Mouse (Mus musculus) stomach, postnatal 0 days (tissue): ENCODE measurements around the gene Ergic1. TPM values are rescaled to one million over a fixed set of nuclear protein-coding genes. Genes with fewer than 3 reads are reported as not detected.

ENCODE experiments used
- ATAC-seq: fragments of 200-750 bp; cut with Nextera tagmentation; 2 replicates; pipeline ENCODE4 v1.8.0; 2017; ENCODE audit not compliant: low FRiP score, low TSS enrichment
- DNase-seq: peaks from one replicate; pipeline ENCODE4 v3.0.0-alpha.2; 2016; ENCODE audit warnings: low spot score
- H3K27ac ChIP-seq: fragments of 300-500 bp; sonication (generic); replicated peaks from 2 replicates; pipeline ENCODE4 v1.5.1; 2014; ENCODE audit warnings: mild to moderate bottlenecking, control low read depth
- H3K27me3 ChIP-seq: fragments of 300-500 bp; sonication (generic); 2 replicates; pipeline ENCODE4 v1.6.1; 2014; ENCODE audit warnings: low read length; ENCODE audit not compliant: control insufficient read depth, insufficient read depth
- H3K36me3 ChIP-seq: fragments of 300-500 bp; sonication (generic); 2 replicates; pipeline ENCODE4 v1.6.1; 2014; ENCODE audit warnings: low read length, mixed read lengths; ENCODE audit not compliant: control insufficient read depth, insufficient read depth
- H3K4me1 ChIP-seq: fragments of 300-500 bp; sonication (generic); replicated peaks from 2 replicates; pipeline ENCODE4 v1.6.1; 2014; ENCODE audit warnings: antibody characterized with exemption; ENCODE audit not compliant: control insufficient read depth, insufficient read depth
- H3K4me2 ChIP-seq: fragments of 300-500 bp; sonication (generic); replicated peaks from 2 replicates; pipeline ENCODE4 v1.6.1; 2014; ENCODE audit warnings: low read depth, mild to moderate bottlenecking, control low read depth, moderate library complexity
- H3K4me3 ChIP-seq: fragments of 300-500 bp; sonication (generic); 2 replicates; pipeline ENCODE4 v1.5.1; 2014; ENCODE audit warnings: low read depth, low read length, control low read depth
- H3K9ac ChIP-seq: fragments of 300-500 bp; sonication (generic); 2 replicates; pipeline ENCODE4 v1.6.1; 2014; ENCODE audit warnings: mild to moderate bottlenecking, low read length, control low read depth, mixed read lengths
- H3K9me3 ChIP-seq: fragments of 300-500 bp; sonication (generic); 2 replicates; pipeline ENCODE4 v1.6.1; 2016; ENCODE audit warnings: low read length; ENCODE audit not compliant: control insufficient read depth
- CTCF ChIP-seq: IDR thresholded peaks from 2 replicates; pipeline ENCODE4 v1.5.1; 2016; ENCODE audit warnings: antibody characterized with exemption, low read depth, mild to moderate bottlenecking, moderate library complexity
- EP300 ChIP-seq: optimal IDR thresholded peaks from 2 replicates; pipeline ENCODE3; 2016; ENCODE audit warnings: antibody characterized with exemption
- WGBS: fragments of 180-500 bp; shearing (Covaris S2); extraction: QIAGEN DNeasy Blood & Tissue Kit; methylation state at CpG from one replicate; pipeline ENCODE4 v1.1.7; 2014; 5-methylcytosine and 5-hydroxymethylcytosine counted together
- microRNA-seq: library from miRNA; unstranded; fragments of <30 nt; microRNA quantifications from one replicate; pipeline ENCODE4, GENCODE M21; 2016
- polyA plus RNA-seq: library from polyadenylated mRNA; unstranded; fragments of >200 nt; fragmentation: Nextera tagmentation; extraction: Ambion mirVana; gene quantifications from 2 replicates; pipeline ENCODE4 v1.2.1, GENCODE M21; 2015

Gene Ergic1
- polyA plus RNA-seq, 1 experiment from 2014 or later, result 64.2 TPM

GRCm38 (mm10) chr17:26705463-26706359, 144.4 kb downstream of the Ergic1 start:
- Histone ChIP-seq H3K4me2 (no peak overlapping the region), H3K4me1 (no peaks in the 10 kb centered on the region), H3K9me3 (no peaks in the 10 kb centered on the region), H3K27me3 (no peaks in the 10 kb centered on the region), H3K9ac (no peak overlapping the region), H3K27ac (no peak overlapping the region), H3K4me3 (no peak overlapping the region), H3K36me3 (peaks cover 3% of the 10 kb centered on the region; the same call in 1 of the 2 replicates)
- TF ChIP-seq CTCF, result no peak
- TF ChIP-seq EP300, result no peak
- no peak for ATAC-seq
- no peak for DNase-seq
- 52% methylated on average over 11 of the region's 11 CpGs for WGBS

Small RNAs within 50 kb of the gene (microRNA-seq; reads per million reads assigned to microRNA genes)
- gene Gm22420, result not detected

Other genes starting within 250 kb of the Ergic1 start
- gene Neurl1b, start 146.7 kb upstream of the Ergic1 start, polyA plus RNA-seq, result 1.1 and 1.4 TPM in 2 replicates
- 27.7 and 33.1 TPM in 2 replicates for gene Dusp1, start 639 bp downstream of the Ergic1 start, polyA plus RNA-seq
- 334 and 340 TPM in 2 replicates for gene Atp6v0e, start 101.7 kb downstream of the Ergic1 start, polyA plus RNA-seq
- gene Crebrf, start 154.2 kb downstream of the Ergic1 start, polyA plus RNA-seq, result 6.1 and 9.3 TPM in 2 replicates
- 33.3 and 33.9 TPM in 2 replicates for gene Bnip1, start 219.6 kb downstream of the Ergic1 start, polyA plus RNA-seq